Mouse (Mus musculus) hindbrain, embryonic 12.5 days (tissue): Measurements from ENCODE around the gene Cabp2. TPM values are rescaled to one million over a fixed set of nuclear protein-coding genes. Genes with fewer than 3 reads are reported as not detected.
"Not testable (repeated sequence)": the region's sequence is repeated elsewhere in the genome, so short reads cannot be mapped to it uniquely, and the experiment has no call there.

Source experiments
- ATAC-seq: fragments of 200-750 bp; cut with Nextera tagmentation; 2 replicates; pipeline ENCODE4 v1.8.0; 2017; ENCODE audit warnings: moderate TSS enrichment; ENCODE audit not compliant: low FRiP score
- H3K27ac ChIP-seq: fragments of 300-500 bp; sonication (generic); 2 replicates; pipeline ENCODE4 v1.5.1; 2016; ENCODE audit warnings: mild to moderate bottlenecking
- H3K27me3 ChIP-seq: fragments of 300-500 bp; sonication (generic); 2 replicates; pipeline ENCODE4 v1.6.1; 2016; ENCODE audit warnings: mild to moderate bottlenecking
- H3K36me3 ChIP-seq: fragments of 300-500 bp; sonication (generic); 2 replicates; pipeline ENCODE4 v1.6.1; 2016; ENCODE audit warnings: mild to moderate bottlenecking
- H3K4me1 ChIP-seq: fragments of 300-500 bp; sonication (generic); 2 replicates; pipeline ENCODE4 v1.6.1; 2016
- H3K4me2 ChIP-seq: fragments of 300-500 bp; sonication (generic); replicated peaks from 2 replicates; pipeline ENCODE4 v1.6.1; 2016; ENCODE audit warnings: mild to moderate bottlenecking
- H3K4me3 ChIP-seq: fragments of 300-500 bp; sonication (generic); 2 replicates; pipeline ENCODE4 v1.5.1; 2016; ENCODE audit warnings: mild to moderate bottlenecking
- H3K9ac ChIP-seq: fragments of 300-500 bp; sonication (generic); 2 replicates; pipeline ENCODE4 v1.6.1; 2016; ENCODE audit warnings: mild to moderate bottlenecking, moderate library complexity
- H3K9me3 ChIP-seq: fragments of 300-500 bp; sonication (generic); replicated peaks from 2 replicates; pipeline ENCODE4 v1.6.1; 2016; ENCODE audit warnings: mild to moderate bottlenecking
- WGBS: fragments of 180-500 bp; shearing (Covaris S2); methylation state at CpG from one replicate; pipeline ENCODE4 v1.1.7; 2016; 5-methylcytosine and 5-hydroxymethylcytosine counted together
- polyA plus RNA-seq: library from polyadenylated mRNA; unstranded; fragments of >200 nt; fragmentation: Nextera tagmentation; extraction: Ambion mirVana; gene quantifications from 2 replicates; pipeline ENCODE4 v1.2.1, GENCODE M21; 2016

Cabp2 gene
- polyA plus RNA-seq, 1 experiment from 2014 or later, result not detected

DNA sequence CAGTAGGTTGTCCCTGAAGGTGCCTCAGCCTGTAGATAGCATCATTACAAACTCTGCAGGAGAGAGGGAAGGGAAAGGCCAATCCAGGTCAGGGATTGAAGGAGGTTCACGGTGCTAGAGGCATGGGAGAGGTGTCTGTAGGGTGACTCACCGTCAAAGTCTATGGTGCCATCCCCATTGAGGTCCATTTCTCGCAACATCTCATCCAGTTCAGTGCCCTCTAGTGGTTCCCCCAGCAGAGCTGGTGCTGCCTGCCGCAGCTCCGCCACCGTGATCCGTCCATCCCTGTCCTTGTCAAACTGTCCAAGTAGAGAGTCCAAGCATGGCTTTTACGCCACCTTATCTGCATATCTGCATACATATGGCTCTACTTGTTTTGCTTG lies 54.6 kb downstream of the Cabp2 start:
- H3K9ac ChIP-seq, ATAC-seq: not testable (repeated sequence)

DNA sequence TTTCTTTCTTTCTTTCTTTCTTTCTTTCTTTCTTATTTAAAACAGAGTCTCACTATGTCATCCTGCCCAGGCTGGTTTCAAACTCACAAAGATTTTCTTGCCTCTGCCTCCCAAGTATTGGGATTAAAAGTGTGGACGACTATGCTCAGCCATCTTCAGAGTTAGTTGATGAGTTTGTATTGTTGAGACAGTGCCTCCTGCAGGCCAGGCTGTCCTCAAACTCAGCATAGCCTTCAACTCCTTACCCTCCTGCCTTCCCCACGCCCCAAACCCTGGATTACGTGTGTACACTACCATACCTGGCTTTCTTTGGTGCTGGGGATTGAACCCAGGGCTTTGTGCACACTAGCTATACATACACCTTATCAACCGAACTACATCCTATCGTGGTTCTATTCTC lies 55.1 kb downstream of the Cabp2 start:
- no peak for ATAC-seq
- Histone ChIP-seq H3K9me3 (no peaks in the 10 kb centered on the region), H3K4me2 (no peak overlapping the region), H3K27me3 (no peaks in the 10 kb centered on the region), H3K4me1 (no peaks in the 10 kb centered on the region), H3K9ac (no peak overlapping the region), H3K4me3 (no peak overlapping the region), H3K27ac (no peak overlapping the region), H3K36me3 (peaks cover 19% of the 10 kb centered on the region)
- 80% methylated on average over 5 of the region's 5 CpGs for WGBS

More for the DNA sequence above, 54.6 kb downstream of the Cabp2 start:
- not testable (repeated sequence) for H3K9me3 ChIP-seq, H3K27me3 ChIP-seq, H3K4me1 ChIP-seq, H3K27ac ChIP-seq, H3K4me2 ChIP-seq, H3K4me3 ChIP-seq
- peaks cover 24% of the 10 kb centered on the region for H3K36me3 ChIP-seq
- 20% methylated on average over 8 of the region's 8 CpGs for WGBS

Other genes starting within 250 kb of the Cabp2 start
- gene Chka, start 229.8 kb upstream of the Cabp2 start, polyA plus RNA-seq, result 63.2 and 66.8 TPM in 2 replicates
- 24.9 and 29.9 TPM in 2 replicates for gene Tcirg1, start 174.4 kb upstream of the Cabp2 start, polyA plus RNA-seq
- 180 and 207 TPM in 2 replicates for gene Ndufs8, start 168.8 kb upstream of the Cabp2 start, polyA plus RNA-seq
- gene Aldh3b1, start 151.8 kb upstream of the Cabp2 start, polyA plus RNA-seq, result 1.0 and 1.2 TPM in 2 replicates
- gene Unc93b1, start 146.4 kb upstream of the Cabp2 start, polyA plus RNA-seq, result 8.1 and 8.5 TPM in 2 replicates
- not detected in 2 replicates for gene Aldh3b3, start 122.9 kb upstream of the Cabp2 start, polyA plus RNA-seq
- 0.96 and 1.2 TPM in 2 replicates for gene Aldh3b2, start 109.2 kb upstream of the Cabp2 start, polyA plus RNA-seq
- 2.4 and 2.6 TPM in 2 replicates for gene Acy3, start 95.0 kb upstream of the Cabp2 start, polyA plus RNA-seq
- 0.35 and 0.47 TPM in 2 replicates for gene Tbx10, start 88.8 kb upstream of the Cabp2 start, polyA plus RNA-seq
- 18.7 and 18.9 TPM in 2 replicates for gene Nudt8, start 81.0 kb upstream of the Cabp2 start, polyA plus RNA-seq
- gene Gm49405, start 81.0 kb upstream of the Cabp2 start, polyA plus RNA-seq, result 3.2 and 4.2 TPM in 2 replicates
- 4.4 and 5.8 TPM in 2 replicates for gene Doc2g, start 78.3 kb upstream of the Cabp2 start, polyA plus RNA-seq
- 187 and 188 TPM in 2 replicates for gene Ndufv1, start 68.8 kb upstream of the Cabp2 start, polyA plus RNA-seq
- gene Gstp1, start 43.6 kb upstream of the Cabp2 start, polyA plus RNA-seq, result 357 and 360 TPM in 2 replicates
- gene Gstp2, start 35.6 kb upstream of the Cabp2 start, polyA plus RNA-seq, result 1.5 and 8.3 TPM in 2 replicates
- not detected in 2 replicates for gene Gstp3, start 22.0 kb upstream of the Cabp2 start, polyA plus RNA-seq
- 65.6 and 76.9 TPM in 2 replicates for gene Cdk2ap2, start 15.6 kb downstream of the Cabp2 start, polyA plus RNA-seq
- 19.6 and 24.4 TPM in 2 replicates for gene Pitpnm1, start 18.4 kb downstream of the Cabp2 start, polyA plus RNA-seq
- 68.8 and 71.3 TPM in 2 replicates for gene Aip, start 44.3 kb downstream of the Cabp2 start, polyA plus RNA-seq
- 0.05 TPM in 1 of 2 replicates, not detected in the other for gene Gpr152, start 58.2 kb downstream of the Cabp2 start, polyA plus RNA-seq
- 0.16 and 0.39 TPM in 2 replicates for gene Cabp4, start 62.5 kb downstream of the Cabp2 start, polyA plus RNA-seq
- gene Coro1b, start 67.0 kb downstream of the Cabp2 start, polyA plus RNA-seq, result 128 and 131 TPM in 2 replicates
- gene Ptprcap, start 72.0 kb downstream of the Cabp2 start, polyA plus RNA-seq, result 1.0 and 1.2 TPM in 2 replicates
- gene Rps6kb2, start 81.8 kb downstream of the Cabp2 start, polyA plus RNA-seq, result 64.8 and 68.2 TPM in 2 replicates
- 4.7 and 5.0 TPM in 2 replicates for gene Carns1, start 93.9 kb downstream of the Cabp2 start, polyA plus RNA-seq
- 0.58 and 1.0 TPM in 2 replicates for gene Tbc1d10c, start 109.7 kb downstream of the Cabp2 start, polyA plus RNA-seq
- gene Ppp1ca, start 110.5 kb downstream of the Cabp2 start, polyA plus RNA-seq, result 662 and 684 TPM in 2 replicates
- 30.5 and 31.2 TPM in 2 replicates for gene Rad9a, start 120.1 kb downstream of the Cabp2 start, polyA plus RNA-seq
- 2.1 and 2.8 TPM in 2 replicates for gene Clcf1, start 132.7 kb downstream of the Cabp2 start, polyA plus RNA-seq
- not detected in 2 replicates for gene AC109138.7, start 132.8 kb downstream of the Cabp2 start, polyA plus RNA-seq
- 16.2 and 17.2 TPM in 2 replicates for gene Pold4, start 150.3 kb downstream of the Cabp2 start, polyA plus RNA-seq
- 10.1 and 10.4 TPM in 2 replicates for gene Ssh3, start 187.6 kb downstream of the Cabp2 start, polyA plus RNA-seq
- 17.5 and 22.1 TPM in 2 replicates for gene Ankrd13d, start 201.6 kb downstream of the Cabp2 start, polyA plus RNA-seq
- 21.8 and 22.0 TPM in 2 replicates for gene Grk2, start 224.6 kb downstream of the Cabp2 start, polyA plus RNA-seq